Mouse (Mus musculus): ENCODE measurements around the gene Stambp.

Stambp gene

DNA sequence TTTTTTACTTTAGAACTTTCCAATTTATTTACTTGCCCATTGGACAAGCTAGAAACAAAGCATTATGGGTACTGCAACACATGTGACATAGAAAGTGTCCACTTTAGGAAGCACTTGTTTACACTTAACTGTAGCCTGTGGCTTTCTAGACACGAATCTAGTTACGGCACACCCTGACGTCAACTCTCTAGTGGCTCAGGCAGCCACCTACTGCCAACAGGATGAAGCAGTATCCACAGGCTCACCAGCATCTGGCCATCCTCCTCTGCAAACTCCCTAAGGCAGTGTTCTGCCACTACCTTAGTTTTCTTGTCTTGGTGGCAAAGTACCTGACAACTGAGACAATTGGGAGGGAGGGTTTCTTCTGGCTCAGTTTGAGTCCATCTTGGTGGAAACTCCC, 69.2 kb downstream of the Stambp start:
- no peak for DNase-seq (ENCODE audit: extremely low read depth, low read depth, low spot score)

DNA sequence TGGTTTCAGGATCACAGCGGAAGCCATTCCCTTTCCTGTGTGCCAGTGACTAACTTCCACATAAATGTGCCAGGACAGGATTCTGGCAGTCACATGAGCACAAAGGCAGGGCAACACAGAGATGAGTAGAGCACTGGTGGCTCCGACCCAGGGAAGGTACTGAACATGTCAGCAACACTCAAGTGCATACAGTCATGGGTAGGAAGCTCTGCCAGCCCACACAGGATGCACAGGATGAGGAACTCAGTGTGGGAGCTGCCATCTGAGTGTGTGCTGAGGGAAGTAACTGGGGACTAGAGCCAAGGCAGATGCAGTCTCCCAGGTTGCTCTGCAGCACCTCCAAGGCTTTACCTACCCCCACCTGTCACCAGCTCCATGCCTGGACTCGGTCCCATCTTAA, 69.9 kb downstream of the Stambp start:
- no peak for DNase-seq (ENCODE audit: extremely low read depth, low read depth, low spot score)

DNA sequence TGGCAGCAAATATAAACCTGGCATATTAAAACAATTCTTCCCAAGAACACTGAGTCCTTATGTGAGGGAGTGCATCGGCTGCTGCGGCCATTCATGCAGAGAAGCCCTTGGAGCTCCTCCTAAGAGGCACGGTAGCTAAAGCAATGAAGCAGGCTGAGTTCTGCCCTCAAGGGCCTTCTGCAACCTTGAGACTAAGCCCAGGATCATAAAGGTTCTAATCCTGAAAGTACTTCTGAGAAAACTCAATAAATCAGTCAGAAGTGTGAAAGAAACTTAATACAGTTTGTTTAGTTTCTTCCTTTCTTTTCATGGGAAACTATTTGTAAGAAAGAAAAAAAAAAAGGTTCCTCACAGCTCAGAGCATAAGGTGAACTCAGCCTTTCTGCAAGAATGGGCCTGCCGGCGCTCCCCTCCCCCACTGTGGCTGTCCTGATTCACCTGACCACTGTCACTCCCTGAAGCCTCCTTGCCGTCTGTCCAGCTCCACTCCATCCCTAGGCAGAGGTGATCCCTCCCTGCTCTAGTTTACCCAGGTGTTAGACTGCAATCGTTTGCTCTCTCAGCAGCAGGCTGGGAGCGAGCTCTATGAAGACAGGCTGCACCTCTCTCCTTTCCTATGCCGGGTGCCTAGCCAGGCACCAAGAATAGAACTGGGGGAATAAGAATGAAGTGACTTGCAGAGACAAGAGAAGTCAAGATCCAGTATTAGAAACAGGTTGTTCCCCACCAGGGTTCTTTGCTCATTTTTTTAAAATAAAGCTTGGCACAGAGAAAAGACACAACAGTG, 70.8 kb downstream of the Stambp start:
- peak; percentile 90 for DNase-seq (ENCODE audit: extremely low read depth, low read depth, low spot score)

DNA sequence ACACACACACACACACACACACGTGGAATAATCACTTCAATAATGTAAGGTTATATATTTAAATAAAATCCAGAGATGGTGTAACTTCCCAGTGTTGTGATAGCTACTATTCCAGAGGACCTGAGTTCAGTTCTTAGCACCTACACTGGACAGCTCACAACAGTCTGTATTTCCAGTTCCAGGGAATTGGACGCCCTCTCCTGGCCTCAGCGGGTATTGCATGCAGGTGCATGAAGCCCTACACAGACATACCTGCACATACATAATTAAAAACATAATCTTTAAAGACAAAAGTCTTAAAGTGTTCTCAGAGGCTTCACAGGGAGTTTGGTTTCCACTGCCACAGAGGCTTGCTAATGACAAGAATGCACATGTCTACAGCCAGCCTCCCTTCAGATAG, 72.1 kb downstream of the Stambp start:
- no peak for DNase-seq (ENCODE audit: extremely low read depth, low read depth, low spot score)

DNA sequence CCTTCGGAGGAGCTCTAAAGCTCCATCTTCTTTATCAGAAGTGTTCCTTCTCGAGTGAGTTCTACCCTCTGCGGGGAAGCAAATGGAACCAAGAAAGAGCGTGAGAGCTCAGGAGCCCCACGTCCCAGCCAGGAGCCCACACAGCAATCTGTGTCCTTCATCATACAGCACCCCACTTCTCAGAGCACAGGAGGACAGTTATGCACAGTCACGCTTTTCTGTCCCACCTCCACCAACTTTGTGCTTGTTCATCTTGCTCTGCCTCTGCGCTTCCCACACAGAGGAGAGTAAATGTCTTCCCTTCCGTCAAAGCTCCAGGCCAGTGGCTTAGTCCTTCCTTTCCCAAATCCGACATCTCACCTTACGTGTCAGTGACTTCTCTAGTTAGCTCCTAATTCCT, 73.5 kb downstream of the Stambp start:
- no peak for DNase-seq (ENCODE audit: extremely low read depth, low read depth, low spot score)

DNA sequence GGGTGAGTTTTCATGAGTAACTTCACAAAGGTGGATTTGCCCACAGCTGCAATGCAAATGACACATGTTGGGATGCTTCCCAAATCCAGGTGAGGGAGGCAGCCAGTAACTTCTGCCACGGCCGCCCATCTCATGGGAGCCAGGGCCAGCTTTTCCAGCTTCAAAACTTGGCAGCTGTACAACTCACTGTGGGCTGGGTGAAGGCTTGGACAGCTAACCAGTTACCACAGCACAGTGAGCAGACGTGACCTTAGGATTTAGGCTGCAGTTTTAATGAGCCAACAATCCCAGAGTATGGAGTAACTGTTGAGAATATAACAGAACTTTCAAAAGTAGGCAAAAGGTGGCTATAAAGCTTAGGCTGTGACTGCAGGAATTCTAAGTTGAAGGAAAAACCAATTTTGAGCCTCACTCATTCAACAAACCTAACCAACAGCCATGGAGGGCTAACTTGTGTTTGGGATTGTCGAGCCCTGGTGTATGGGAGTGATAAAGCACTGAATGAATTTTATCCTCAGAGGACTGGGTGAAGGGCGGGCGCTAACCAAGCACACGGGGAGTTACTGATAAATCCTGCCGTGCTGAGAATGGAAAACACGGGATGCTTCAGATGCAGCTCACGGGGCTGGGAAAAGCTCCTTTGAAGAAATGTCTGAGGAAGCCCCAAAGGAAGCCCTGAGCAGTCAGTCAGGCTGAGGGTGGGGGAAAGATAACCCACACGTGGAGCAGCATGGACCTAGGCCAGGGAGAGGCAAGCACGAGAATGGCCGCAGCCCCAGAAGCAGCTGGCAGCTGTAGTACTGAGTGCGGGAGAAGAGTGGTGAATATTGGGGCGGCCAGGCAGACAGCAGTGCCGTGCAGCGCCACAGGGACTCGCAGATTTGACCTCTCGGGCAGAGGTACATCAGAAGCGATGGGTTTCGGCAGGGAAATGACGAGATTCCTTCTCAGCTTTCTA, 75.5 kb downstream of the Stambp start:
- peak; percentile 92 for DNase-seq (ENCODE audit: extremely low read depth, low read depth, low spot score)

DNA sequence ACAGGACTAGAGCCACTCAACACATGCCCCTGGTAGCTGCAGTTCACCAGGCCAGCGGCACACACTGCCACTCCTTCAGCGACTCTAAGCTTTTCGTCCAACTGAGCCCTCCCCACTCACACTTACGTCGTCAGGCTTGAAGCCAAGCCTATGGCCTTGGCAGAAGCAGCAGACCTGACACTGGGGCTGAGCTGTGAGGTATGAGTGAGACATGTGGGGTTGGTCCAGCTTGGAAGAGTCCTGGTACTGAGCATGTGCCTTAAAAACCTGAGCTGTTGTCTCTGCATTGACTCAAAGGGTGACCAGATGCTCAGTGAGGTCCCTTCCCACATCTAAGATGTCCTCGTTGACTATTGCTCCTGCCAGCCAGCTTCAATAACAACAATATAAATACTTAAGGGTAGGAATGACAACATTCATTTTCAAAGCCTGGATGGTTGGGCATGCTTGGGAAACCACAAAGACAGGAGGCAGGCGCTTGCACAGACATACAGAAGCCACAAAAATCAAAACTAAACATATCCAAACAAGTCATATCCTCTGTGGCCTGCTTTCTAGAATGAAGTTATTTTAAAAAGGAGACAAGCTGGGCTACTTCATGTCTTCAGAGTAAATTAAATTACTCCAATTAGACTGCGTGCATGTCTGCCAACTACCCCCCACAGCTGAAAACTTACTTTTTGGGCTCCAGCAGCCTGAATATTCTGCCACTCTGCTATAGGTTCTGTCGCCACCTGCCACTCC, 76.3 kb downstream of the Stambp start:
- no peak for DNase-seq (ENCODE audit: extremely low read depth, low read depth, low spot score)

Data from fat pad, adult 2 months (tissue).